Mouse (Mus musculus) heart, postnatal 0 days (tissue): ENCODE data around the gene Wif1.

Experiments used
- CTCF ChIP-seq: IDR thresholded peaks from 2 replicates; pipeline ENCODE4 v1.5.1; 2016; ENCODE audit warnings: antibody characterized with exemption, control low read depth, low read depth
- EP300 ChIP-seq: IDR thresholded peaks from 2 replicates; pipeline ENCODE4 v1.6.1; 2016; ENCODE audit warnings: antibody characterized with exemption, low read depth

DNA sequence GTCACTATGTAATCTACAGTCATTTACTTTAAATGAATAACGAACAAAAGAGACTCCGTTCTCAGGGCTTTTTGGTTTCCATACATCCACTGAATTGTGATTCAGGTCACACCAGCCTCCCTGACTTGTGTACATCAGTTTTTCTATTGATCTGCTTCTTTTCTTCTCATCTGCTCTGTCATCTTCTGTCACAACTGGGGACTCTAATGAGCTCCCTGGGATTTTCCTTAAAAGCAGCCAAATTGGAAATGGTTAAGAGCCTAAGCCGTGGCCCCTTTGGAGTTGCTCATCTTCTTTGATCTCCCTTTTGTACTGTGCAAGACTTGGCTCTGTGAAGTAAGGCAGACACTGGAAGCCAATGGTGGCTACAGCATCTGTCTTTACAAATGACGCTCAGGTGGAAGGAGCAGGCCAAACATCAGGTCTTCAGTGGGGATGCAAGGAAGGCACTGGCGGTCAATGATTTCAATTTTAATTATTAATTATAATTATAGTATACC lies 27.6 kb downstream of the Wif1 start:
- no peak for TF ChIP-seq CTCF
- TF ChIP-seq EP300, result no peak
